Mouse (Mus musculus): ENCODE data around the gene Wnt8b.

The Wnt8b gene

GRCm38 (mm10) chr19:44511451-44512231, 18.4 kb downstream of the Wnt8b start:
- DNase-seq (ENCODE audit: low read depth, low spot score) = peak; percentile 32

DNA sequence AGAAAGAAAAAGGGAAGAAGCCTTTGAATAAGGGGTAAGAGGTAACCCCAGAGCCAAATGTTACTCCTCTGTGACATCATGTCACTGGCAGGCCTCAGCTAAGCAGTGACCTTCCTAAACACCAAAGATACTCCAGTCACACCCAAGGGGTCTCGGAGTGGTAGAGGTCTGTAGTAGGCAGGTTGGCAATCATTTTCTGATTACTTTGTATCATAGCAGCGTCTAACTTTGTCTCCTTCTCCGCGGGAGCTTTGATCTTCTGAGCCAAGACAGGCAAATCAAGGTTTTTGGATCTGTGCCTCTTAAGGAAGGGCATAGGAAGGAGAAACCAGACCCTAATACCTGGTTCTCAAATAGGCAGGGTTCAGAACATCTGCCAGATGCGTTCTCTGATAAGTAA, 19.3 kb downstream of the Wnt8b start:
- DNase-seq (ENCODE audit: low read depth, low spot score) = no peak

DNA sequence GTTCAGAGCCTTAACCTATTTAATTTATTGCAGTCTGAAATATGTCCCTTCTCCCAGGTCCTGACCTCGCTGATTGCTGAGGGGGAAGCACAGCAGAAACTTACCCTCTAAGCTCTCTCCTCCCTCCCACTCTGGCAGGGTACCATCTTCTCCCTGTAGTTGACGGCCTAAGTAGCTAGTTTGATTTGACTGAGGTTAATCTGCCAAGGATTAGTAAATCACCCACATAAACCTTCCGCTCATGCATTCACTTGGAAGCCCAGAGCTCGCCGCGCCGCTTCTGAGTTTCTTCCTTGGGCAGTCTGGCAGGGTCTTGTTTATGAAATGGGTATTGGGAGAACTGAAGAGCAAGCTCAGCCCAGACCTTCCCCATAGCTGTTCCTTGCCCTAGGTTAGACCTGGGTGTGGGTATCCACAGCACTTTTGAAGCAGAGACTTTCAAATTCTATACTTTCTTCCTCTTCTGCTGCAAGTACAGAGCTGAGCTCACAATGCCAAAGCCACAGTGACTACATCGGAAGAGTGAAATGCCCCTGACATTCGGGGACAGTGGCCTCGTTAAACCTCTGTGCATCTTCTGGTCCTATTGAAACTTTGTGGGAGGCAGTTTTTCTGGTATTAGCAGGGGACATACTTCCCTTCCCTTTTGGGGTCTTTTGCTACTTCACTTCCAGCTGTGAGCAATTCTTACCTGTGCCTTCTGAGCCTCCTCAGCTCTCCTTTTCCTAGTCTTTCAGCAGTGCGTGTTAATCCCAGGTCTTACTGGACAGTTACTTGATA, 20.0 kb downstream of the Wnt8b start:
- DNase-seq (ENCODE audit: low read depth, low spot score) = no peak

DNA sequence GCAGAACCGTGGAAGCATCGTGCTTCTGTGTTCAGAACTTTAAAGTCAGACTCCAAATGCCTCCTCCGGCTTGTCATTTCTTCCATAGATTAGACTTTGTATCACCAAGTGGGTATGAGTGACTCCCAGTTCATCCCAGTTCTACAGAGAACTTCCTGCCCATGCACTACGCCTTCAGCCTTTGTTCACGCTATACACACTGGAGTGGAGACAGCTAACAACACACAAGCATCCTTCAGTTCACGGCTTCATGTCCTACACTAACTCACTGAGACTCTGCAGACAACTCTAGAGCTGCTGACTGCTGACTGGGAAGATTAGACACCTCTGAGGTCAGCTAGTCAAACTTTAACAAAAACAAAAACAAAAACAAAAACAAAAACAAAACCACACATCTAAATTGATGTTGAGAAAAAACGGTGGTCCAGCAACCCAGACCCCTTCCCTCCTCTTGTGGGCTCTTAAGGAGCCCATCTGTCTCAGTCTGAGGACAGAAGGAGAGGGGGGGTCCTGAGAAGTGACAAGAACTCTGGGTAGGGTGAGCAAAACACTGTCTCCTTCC, 20.7 kb downstream of the Wnt8b start:
- DNase-seq (ENCODE audit: low read depth, low spot score) = no peak

DNA sequence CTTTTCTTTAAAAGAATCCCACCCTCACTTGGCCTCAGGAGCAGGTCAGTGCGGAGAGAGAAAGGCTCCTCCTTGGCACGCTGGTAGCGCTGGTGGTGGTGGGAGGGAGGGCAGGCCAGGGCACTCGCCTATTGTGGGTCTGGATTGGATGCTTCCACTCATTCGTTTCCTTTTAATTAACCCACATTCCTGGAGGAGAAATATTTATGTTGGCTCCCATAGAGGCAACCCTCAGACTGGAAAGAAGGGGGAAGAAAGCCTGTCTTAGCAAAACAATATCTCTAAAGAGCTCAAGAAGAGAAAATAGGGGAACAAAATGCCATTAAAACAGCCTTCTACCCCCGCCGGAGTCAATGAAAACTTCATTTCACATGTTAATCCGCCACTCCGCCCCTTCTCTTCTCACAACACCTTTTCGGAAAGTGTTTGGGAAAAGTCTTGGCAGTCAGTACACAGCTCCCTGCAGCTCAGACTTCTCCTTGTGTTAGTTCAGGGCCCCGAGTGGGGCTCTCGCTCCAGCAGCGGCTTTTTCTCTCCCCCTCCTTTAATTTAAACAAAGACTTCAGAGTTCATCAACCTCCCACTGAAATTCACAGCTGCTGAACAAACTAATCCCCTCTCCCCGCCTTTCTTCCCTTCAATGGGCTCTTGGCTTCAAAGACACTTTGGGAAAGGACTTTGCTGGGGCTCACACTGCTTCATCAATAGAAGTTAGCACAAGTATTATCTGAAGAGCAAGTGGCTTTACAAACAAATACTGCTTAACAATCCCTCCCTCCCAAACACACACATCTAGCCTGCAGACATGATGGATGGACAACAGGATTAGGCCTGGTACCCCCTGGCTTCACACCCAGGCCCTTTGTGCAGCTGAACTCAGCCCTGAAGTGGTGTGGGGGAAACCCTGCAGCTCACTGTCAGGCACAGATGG, 21.5 kb downstream of the Wnt8b start:
- peak; percentile 31 for DNase-seq (ENCODE audit: low read depth, low spot score)

GRCm38 (mm10) chr19:44515769-44516168, 22.5 kb downstream of the Wnt8b start:
- no peak for DNase-seq (ENCODE audit: low read depth, low spot score)

DNA sequence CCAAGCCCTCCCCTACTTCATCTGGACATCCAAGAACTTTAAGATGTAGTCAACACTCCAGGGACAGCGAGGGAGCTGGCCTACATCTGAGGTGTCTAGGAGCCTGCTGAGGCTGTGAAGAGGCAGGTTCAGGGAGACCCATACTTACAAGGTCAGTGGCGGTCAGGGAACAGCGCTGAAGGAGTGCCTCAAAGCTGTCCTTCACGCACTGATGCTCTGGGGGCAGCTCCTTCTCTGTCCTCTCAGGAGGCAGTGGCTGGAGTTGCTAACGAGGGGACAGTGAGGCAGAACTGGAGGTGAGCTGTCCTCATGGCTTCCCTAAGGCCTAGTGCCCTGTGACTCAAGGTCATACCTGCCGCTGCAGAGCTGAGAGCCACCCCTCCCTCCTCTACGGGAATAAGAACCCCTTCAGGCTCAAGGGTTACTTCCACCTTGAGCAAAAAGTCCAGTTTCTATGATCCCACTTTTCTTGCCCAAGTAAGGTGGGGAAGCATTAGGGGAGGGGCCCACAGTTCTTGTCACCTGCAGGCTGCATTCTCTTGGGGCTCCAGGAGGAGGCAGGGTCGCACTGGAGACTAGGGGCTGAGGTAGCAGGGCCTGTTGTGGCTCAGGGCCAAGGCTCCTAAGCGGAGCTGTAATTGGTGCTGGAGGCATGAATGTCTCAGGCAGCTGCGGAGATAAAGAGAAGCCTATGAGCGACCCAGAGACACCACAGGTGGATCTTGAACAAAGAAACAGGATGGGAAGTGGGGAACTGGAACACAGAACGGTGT, 24.9 kb downstream of the Wnt8b start:
- DNase-seq (ENCODE audit: low read depth, low spot score) = peak; percentile 80

DNA sequence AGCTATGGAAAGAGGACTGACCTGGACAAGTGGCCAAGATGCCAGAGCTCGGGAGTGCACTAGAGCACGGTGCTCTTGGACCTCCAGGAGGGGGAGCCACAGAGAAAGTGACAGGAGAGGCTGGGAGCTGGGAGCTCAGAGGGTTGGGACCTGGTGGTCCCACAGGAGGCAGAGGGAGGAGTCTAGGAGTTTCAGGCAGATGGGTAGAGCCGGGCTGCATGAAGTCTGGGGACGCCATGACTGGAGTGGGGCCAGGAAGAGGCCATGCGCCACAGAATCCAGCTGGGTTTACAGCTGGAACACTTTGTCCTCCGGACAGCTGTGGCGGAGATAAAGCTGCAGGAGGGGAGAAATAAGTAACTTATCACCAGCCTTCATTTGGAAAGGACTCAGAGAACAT, 25.9 kb downstream of the Wnt8b start:
- peak; percentile 82 for DNase-seq (ENCODE audit: low read depth, low spot score)

GRCm38 (mm10) chr19:44525551-44526205, 32.4 kb downstream of the Wnt8b start:
- no peak for DNase-seq (ENCODE audit: low read depth, low spot score)

DNA sequence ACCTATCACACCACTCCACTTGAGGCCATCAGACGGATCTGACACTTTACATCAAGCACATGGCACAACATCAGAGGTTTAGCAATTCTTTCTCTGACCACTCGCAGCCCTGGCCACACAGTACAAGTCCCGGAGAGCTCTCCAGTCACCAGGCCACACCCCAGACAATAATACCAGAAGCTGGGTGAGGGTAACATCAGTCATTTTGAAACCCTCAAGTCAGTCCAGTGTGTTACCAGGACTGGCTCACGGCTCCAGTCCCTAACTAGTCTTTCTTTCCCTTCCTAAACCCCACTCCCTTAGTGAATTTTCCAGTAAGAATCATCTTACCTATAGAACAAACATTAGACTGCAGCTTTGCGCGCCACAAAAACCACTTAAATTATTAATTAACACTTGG, 36.7 kb downstream of the Wnt8b start:
- no peak for DNase-seq (ENCODE audit: low read depth, low spot score)

GRCm38 (mm10) chr19:44535376-44535775, 42.1 kb downstream of the Wnt8b start:
- no peak for DNase-seq (ENCODE audit: low read depth, low spot score)

GRCm38 (mm10) chr19:44537416-44537815, 44.1 kb downstream of the Wnt8b start:
- DNase-seq (ENCODE audit: low read depth, low spot score) = no peak

- no peak for DNase-seq (ENCODE audit: low read depth, low spot score)
These were observed 49.5 kb downstream of the Wnt8b start for GRCm38 (mm10) chr19:44542694-44543178.

- DNase-seq (ENCODE audit: low read depth, low spot score) = no peak
These were observed 51.1 kb downstream of the Wnt8b start for GRCm38 (mm10) chr19:44544372-44544771.

- peak; percentile 83 for DNase-seq (ENCODE audit: low read depth, low spot score)
These were observed 51.5 kb downstream of the Wnt8b start for GRCm38 (mm10) chr19:44544775-44545174.

DNA sequence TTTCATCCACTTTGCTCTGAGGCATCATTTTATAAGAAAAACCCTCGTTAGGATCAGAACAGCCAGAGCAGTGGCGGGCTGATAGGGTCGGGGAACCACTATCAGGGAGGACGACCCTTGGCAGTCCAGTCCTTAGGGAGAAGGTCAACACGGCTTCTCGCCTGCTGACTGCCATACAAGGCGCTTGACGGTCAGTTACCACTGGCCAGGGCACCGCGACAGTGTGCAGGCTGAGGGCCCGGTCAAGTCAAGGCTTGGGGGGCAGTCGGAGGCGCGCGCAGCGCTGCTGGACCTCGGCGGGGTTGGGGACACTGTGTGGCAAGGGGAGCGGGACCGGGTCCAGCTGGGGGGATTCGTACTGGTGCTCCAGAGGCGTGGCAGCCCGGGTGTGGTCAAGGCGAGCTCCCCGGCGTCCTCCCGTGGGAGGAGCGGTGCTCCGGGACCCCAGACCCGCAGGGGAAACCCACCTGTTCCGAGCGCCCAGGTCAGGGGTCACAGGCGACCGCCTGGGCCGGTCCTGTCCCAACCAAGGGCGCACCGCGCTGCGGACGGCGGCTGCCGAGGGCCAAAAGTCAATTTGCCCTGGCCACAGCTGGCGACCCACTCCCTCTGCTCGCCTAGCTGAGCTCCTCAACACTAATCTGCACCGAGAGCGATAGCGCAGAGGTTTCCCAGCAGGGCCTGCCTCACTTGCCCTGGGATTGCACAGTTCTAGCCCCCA, 52.2 kb downstream of the Wnt8b start, which contains the start of gene Sec31b:
Sec31b (minus strand) TSS at position 544 of the 721 bp plus-strand sequence.
- DNase-seq (ENCODE audit: low read depth, low spot score) = peak; percentile 45

- no peak for DNase-seq (ENCODE audit: low read depth, low spot score)
These were observed 59.5 kb downstream of the Wnt8b start, which contains the start of gene Gm20538 for GRCm38 (mm10) chr19:44552731-44553130. Gene Gm20538 (minus strand): TSS chr19:44552831.

DNA sequence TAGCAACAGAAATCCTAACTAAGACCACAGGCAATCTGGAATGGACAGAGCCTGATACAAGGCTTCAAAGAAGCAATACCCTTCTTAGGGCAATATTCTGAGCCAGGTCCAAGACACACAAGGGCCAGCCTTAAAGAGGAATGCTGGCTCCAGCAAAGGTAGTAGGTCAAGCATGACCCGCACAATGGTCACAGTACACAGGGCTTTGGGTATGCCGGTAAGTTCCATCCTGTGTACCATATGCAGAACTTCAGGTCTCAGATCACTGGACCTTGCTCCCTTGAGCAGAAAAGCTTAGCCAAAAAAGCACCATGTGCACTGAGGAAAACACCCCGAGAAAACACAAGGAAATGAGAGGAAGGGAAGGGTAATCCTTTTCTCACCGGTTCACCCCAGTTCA, 60.0 kb downstream of the Wnt8b start:
- no peak for DNase-seq (ENCODE audit: low read depth, low spot score)

GRCm38 (mm10) chr19:44554490-44554860, 61.2 kb downstream of the Wnt8b start:
- DNase-seq (ENCODE audit: low read depth, low spot score) = no peak

All from ES-CJ7 (cell line).